Mouse (Mus musculus): ENCODE measurements around the gene Snf8.

Gene Snf8

DNA sequence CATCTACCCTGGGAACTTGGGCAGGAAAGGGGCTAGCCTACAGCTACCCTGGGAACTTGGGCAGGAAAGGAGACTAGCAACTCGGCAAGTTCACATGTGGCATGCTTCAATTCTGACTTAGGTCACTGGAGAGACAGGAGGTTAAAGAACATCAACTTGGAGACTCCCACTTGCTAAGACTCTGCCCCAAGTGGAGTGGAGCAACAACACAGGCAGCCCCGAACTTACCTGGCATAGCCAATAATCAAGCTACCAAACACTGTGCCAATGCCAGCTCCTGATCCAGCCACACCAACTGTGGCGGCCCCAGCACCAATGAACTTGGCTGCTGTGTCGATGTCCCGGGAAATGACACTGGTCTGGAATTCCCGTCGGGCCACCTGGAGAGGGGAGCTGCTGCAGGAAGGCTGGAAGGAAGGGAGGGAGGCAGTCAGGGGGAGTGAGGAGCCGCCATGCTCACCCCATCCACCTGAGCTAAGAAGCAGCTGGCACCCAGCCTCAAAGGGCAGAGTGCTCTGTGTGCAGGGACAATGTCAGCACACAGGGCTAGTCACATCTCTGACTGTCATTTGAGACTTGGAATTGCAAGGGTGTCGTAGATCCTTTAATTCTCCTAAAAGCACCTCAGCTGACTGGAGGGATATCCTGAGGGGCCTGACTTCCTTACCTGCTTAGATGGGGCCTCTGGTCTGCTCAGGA is 38.8 kb downstream of the Snf8 start:
- DNase-seq (ENCODE audit: inconsistent age in 2 of 2, low spot score in 1 of 2): peak in 1 of 2 experiments; percentile 25

DNA sequence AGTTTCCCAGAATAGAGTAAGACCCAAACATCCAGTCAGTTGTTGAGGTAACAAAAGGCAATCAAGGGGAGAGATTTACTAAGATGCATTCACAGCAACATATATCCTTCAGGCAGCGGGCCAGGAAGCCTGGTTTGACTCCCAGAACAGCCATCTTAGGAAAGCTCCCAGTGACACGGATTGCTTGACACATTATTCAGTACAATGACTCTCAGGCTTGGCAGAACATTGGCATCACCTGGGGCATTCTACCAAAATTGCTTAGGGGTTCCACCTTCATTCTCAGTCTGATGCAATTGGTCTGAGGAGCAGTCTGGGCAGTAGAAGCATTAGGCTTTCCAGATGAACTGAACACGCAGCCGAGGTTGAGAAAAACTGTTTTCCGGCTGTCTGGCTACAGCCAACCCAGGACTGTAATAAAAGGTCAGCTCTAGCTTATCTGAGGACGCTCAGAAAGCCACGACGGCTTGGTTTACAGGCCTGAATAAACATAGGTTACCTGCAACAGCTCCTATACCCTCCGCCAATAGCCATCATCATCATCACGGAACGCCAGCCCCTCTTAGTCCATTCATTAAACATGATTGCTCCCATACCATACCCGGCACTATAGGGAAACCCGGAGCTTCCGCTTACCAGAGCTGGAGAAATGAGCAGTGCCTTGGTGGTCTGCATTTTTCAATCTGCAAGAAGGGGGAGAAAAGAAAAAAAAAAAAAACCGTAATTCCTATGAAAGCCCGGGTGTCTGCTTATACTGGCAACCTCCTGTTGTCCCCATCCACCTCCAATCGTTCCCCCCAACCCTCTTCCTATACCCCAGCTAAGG is 39.9 kb downstream of the Snf8 start:
- peak; percentile 28 to 73 for DNase-seq (ENCODE audit: inconsistent age in 2 of 2, low spot score in 1 of 2)

DNA sequence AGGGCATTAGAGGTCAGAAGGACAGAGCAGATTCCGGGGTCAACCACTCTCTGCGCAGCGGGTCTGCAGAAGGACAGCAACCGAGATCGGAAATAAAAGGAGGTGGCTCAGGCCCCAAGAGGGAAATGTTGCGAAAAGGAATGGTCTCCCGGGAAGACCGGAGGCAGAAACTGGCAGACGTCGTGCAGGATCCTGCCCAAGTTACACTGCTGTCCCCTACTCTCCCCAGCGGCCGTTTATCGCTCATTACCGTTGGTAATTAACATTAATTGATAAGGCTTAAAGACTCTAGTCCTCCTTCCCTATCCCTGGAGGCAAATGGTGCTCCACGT is 40.5 kb downstream of the Snf8 start:
- DNase-seq (ENCODE audit: inconsistent age in 2 of 2, low spot score in 1 of 2): no peak

DNA sequence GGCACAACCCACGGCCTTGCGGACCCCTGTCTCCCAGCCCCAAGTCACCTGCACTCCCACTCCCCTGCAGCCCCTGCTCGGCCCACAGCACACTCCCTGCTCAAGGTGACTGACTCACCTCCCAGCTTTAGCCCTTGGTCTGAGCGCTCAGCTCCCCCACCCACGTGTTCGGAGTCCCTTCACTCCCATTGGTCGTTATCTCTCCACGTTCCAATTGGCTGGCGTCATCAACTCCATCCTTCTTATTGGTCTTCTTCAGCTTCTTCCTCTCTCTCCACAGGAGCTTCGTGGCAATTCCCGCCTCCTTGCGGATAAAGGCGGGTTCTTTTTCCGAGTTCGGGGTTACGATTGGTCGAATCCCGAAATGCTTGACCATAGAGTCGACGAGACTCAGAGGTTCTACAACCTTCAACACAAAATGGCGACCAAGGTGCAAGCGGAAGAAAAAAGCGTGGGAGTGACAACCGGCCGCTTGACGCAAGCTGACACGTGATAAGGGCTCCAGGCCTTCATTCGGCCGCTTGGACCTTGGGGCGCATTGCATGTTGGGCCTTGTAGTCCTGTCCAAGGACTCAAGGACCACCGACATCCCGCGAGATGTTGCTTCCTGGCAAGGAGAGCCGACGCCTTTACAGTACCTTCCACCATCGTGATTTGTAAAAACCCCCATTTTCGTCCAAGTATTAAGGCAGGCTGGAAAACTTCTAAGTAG is 41.0 kb downstream of the Snf8 start, which contains the start of gene Atp5g1:
Atp5g1 (minus strand) TSS at position 162 of the 712 bp plus-strand sequence.
- DNase-seq (ENCODE audit: inconsistent age in 2 of 2, low spot score in 1 of 2): peak; percentile 99 to 100

DNA sequence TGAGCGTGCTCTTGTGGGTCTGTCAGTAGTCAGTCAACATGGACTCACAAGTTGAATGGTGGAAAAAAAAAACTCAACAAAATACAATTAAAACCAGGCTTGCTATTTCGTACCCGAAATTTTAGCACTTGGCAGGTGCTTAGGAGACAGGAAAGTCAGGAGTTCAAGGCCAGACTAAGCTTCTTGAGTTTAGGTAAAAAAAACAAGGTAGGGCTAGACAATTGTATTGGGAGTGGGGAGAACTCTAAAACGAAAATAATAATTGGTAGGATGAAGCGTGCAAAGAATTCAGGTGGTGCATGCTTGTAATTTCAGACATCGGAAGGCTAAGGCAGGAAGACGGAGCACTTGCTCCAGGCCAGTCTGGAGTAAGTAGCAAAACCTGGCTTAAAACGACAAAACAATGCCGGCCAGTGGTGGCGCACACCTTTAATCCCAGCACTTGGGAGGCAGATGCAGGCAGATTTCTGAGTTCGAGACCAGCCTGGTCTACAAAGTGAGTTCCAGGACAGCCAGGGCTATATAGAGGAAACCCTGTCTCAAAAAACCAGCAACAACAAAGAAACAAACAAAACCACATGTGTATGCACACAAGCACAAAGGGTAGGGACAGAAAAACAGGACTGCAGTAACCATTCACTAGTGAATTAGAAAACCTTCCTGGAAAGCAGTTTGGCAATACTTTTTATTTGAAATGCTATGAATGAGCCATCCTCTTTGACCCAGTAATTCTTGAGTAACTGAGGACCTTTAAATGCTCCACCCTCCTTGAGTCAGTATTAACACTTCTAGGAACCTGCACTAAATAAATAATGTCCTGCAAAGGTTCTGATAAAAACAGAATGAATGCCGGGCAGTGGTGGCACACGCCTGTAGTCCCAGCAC is 41.8 kb downstream of the Snf8 start:
- DNase-seq (ENCODE audit: inconsistent age in 2 of 2, low spot score in 1 of 2): peak; percentile 29 to 73

DNA sequence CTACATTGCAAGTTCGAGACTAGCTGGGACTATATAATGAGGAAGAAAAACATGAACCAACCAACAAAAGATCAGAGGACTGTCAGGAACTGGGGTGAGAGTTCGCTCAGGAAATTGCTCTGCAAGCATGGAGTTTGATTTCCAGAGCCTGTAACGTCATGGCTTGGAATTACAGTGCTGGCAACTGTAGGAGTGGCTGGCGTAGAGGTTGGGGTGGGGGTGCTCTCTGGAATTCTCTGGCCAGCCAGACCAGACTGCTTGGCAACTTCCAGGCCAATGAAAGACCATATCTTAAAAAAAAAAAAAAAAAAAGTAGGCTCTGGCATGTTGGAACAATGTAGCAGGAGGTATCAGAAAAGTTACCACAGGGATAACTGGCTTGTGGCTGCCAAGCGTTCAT is 46.1 kb downstream of the Snf8 start:
- no peak for DNase-seq (ENCODE audit: inconsistent age in 2 of 2, low spot score in 1 of 2)

DNA sequence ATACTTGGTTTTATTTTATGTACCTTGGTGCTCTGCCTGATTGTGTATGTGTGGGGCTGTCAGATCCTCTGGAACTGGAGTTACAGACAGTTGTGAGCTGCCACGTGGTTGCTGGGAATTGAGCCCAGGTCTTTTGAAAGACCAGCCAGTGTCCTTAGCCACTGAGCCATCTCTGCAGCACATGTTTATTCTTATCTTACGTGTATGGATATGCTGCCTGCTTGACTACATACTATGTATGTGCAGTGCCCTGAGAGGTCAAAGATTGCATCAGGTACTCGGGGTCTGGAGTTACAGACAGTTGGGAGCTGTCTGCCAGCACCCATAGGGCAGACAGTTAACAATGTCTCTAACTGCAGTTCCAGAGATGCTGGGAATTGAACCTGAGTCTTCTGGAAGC is 48.0 kb downstream of the Snf8 start:
- peak in 1 of 2 experiments; percentile 36 for DNase-seq (ENCODE audit: inconsistent age in 2 of 2, low spot score in 1 of 2)

DNA sequence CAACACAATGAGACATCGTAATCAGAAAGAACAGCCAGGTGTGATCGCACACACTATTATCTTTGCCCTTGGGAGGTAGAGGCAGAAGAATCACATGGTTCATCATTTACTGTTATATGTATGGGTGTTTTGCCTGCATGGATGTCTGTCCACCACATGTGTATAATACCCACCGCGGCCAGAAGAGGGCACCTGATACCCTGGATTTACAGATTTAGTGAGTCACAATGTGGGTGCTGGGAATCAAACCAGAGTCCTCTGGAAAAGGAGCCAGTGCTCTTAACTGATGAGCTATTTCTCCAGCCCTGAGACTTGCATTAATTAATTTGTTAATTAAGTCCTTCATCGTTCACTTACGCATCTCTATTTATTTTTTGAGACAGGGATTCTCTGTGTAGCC is 53.3 kb downstream of the Snf8 start:
- DNase-seq (ENCODE audit: inconsistent age in 2 of 2, low spot score in 1 of 2): no peak

DNA sequence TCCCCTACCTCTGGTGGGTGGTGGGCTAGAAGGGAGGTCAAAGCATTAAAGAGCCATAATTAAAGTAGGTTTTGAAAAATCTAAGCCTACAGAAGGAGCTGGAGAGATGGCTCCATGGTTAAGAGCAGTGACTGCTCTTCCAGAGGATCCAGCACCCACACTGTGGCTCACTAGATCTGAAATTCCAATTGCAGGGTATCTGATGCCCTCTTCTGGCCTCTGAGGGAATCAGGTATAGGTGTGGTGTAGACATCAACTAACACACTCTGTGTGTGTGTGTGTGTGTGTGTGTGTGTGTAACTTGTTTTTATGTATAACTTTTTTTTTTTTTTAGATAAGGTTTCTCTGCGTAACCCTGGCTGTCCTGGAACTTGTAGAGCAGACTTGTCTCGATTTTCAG is 56.4 kb downstream of the Snf8 start:
- DNase-seq (ENCODE audit: inconsistent age in 2 of 2, low spot score in 1 of 2): peak in 1 of 2 experiments; percentile 65

DNA sequence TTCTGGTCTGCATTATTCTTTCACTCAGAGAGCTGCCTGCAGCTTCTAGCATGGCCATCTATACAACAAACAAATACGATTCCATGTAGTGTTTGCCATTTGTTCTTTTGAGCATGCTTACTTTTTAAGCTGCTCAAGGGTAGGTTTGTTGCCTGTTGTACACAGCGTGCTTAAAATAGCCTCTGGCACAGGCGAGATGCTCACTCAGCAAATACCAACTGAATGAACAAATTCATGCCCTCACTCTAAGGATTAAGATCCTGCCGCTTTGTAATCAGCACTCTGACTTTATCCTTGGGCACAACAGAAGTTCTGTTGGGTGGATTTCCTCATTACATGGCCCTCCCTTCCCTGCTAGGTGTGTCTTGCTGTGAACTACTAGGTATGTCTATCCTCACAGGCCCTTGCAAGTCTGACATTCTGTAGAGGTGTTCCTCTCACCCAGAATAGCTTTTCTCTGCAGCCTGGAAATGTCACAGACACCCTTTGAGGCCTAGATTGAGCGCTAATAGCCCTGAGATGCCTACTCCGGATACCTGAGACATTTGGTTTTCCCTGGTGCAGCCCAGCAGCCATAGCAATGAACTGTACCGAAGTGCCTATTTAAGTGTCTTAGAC is 58.1 kb downstream of the Snf8 start:
- no peak for DNase-seq (ENCODE audit: inconsistent age in 2 of 2, low spot score in 1 of 2)

DNA sequence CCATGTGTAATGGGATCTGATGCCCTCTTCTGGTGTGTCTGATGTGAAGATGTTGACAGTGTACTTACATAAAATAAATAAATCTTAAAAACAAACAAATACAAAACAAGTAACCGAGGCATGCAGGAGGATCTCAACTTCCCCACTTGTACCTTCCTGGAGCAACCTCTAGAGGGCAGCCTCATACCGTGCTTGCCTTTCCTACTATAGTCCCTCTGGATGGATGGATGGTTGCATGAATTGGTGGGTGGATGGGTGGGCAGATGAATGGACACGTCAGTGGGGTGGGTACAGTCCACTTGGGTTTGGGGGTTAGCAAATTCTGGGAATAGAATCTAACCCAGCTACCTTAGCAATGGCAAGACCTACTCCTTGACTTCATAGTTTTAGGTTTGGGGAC is 58.7 kb downstream of the Snf8 start:
- DNase-seq (ENCODE audit: inconsistent age in 2 of 2, low spot score in 1 of 2): peak; percentile 58 to 82

Data from adrenal gland, adult (tissue).